Mouse (Mus musculus): Measurements from ENCODE around the gene Cib2. TPM values are rescaled to one million over a fixed set of nuclear protein-coding genes. Genes with fewer than 3 reads are reported as not detected.

The Cib2 gene
- 1 to 10 TPM; 2.0 to 2.3 TPM for polyA plus RNA-seq (2017; shearing (Covaris generic))

GRCm38 (mm10) chr9:54559771-54560471, at the start of gene Cib2:
Gene Cib2, minus strand, starts transcription at chr9:54560218.

DNA sequence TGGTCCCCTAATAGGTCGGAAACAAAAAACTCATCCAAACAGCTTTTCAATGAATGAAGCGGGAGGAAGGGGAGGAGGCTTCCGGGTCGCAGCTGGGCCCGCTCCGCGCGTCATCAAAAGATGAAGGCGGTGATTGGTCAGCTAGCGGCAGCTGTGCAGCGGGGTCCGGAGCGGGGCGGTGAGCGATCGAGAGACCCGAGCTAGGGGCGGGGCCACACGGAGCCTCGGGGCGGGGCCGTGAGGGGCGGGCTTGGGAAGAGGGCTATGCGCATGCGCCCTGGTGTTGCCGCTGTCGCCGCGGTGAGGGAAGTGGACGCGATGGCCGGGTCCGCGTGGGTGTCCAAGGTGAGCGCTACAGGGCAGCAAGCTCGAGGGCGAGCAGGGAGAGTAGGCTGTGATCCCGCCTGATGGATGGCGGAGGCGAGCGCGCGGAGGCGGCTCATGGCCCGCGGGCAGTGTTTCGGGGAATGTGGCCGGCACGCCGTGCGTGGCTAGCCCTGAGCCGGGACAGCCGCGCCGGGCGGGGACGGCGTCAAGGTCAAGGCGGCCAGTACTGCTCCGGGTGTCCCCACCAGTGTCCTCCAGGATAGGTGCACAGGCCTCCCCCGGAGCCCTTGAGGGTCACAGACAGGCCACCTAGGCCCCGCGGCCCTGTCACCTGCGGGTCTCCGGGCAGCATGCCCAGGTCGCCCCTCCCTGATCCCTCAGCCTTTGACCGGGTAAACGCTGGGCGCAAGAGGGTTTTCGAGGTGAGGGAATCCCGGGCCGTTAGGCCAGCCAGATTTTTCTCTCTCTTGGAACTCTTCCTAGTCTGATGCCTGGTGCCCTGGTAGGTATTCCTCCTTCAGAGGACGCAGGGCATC, 26.4 kb upstream of the Cib2 start, which contains the start of gene Idh3a:
TSS of gene Idh3a (plus strand) at position 136 of the 863 bp plus-strand sequence.

DNA sequence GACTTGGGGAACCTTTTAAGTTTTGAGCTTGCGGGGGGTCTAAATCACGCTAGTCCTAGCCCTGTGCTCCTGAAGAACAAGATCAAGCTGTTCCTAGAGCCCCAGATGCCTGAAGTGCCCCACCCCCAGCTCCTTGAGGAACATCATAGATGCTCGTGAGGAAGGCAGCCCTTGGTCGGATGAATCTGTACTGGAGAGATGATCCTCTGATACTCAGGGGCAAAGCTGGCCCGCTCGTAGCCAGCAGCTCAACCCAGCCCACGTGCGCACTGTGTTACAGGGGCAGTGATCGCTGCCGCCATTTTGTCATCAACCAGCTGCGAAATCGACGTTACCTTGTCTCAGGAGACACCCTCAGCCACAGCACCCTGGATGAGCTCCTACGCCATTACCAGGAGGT, 21.3 kb downstream of the Cib2 start, which contains the start of gene Sh2d7:
TSS of gene Sh2d7 (plus strand) at position 301 of the 400 bp plus-strand sequence.

GRCm38 (mm10) chr9:54501453-54502110, 58.4 kb downstream of the Cib2 start, which contains the start of gene Dmxl2:
Gene Dmxl2, minus strand, starts transcription at chr9:54501626.

Other genes starting within 250 kb of the Cib2 start
- 1 to 10 TPM in 1 of 2 experiments, under 1 TPM in 1; 0.48 to 2.9 TPM for gene Dmxl2, start 58.6 kb downstream of the Cib2 start, polyA plus RNA-seq (2017; shearing (Covaris generic))
- gene Sh2d7, start 21.2 kb downstream of the Cib2 start, polyA plus RNA-seq (2017; shearing (Covaris generic)) = not detected
- 100 to 1,000 TPM in 1 of 2 experiments, 10 to 100 TPM in 1; 87.3 to 111 TPM for gene Idh3a, start 26.1 kb upstream of the Cib2 start, polyA plus RNA-seq (2017; shearing (Covaris generic))
- gene Acsbg1, start 101.7 kb upstream of the Cib2 start, polyA plus RNA-seq (2017; shearing (Covaris generic)) = 10 to 100 TPM; 57.2 to 61.6 TPM
- 10 to 100 TPM; 30.0 to 39.7 TPM for gene Dnaja4, start 138.7 kb upstream of the Cib2 start, polyA plus RNA-seq (2017; shearing (Covaris generic))
- gene Wdr61, start 174.3 kb upstream of the Cib2 start, polyA plus RNA-seq (2017; shearing (Covaris generic)) = 100 to 1,000 TPM in 1 of 2 experiments, 10 to 100 TPM in 1; 85.1 to 105 TPM
- under 1 TPM in 1 of 2 experiments, not detected in 1; 0.60 TPM for gene Crabp1, start 204.5 kb upstream of the Cib2 start, polyA plus RNA-seq (2017; shearing (Covaris generic))